Mouse (Mus musculus) limb, embryonic 11.5 days (tissue): ENCODE results near the gene AI837181. TPM values are rescaled to one million over a fixed set of nuclear protein-coding genes. Genes with fewer than 3 reads are reported as not detected.
"Not testable (repeated sequence)": the region's sequence is repeated elsewhere in the genome, so short reads cannot be mapped to it uniquely, and the experiment has no call there.

Experiments used
- ATAC-seq: fragments of 200-750 bp; cut with Nextera tagmentation; 2 replicates; pipeline ENCODE4 v1.8.0; 2017; ENCODE audit warnings: low read depth; ENCODE audit not compliant: insufficient number of reproducible peaks, low FRiP score, low TSS enrichment
- DNase-seq: peaks from one replicate; pipeline ENCODE4 v3.0.0-alpha.2; 2015; ENCODE audit warnings: low spot score
- H3K27ac ChIP-seq: fragments of 300-500 bp; sonication (generic); replicated peaks from 2 replicates; pipeline ENCODE4 v1.5.1; 2014; ENCODE audit warnings: low read depth, mild to moderate bottlenecking, low read length
- H3K27me3 ChIP-seq: fragments of 300-500 bp; sonication (generic); 2 replicates; pipeline ENCODE4 v1.6.1; 2014; ENCODE audit warnings: mild to moderate bottlenecking, low read length, mixed read lengths; ENCODE audit not compliant: control insufficient read depth, insufficient read depth
- H3K36me3 ChIP-seq: fragments of 300-500 bp; sonication (generic); 2 replicates; pipeline ENCODE4 v1.6.1; 2014; ENCODE audit warnings: mild to moderate bottlenecking, low read length, moderate library complexity, mixed read lengths; ENCODE audit not compliant: control insufficient read depth, insufficient read depth
- H3K4me1 ChIP-seq: fragments of 300-500 bp; sonication (generic); 2 replicates; pipeline ENCODE4 v1.6.1; 2014; ENCODE audit warnings: low read length, mixed read lengths; ENCODE audit not compliant: control insufficient read depth, insufficient read depth
- H3K4me2 ChIP-seq: fragments of 300-500 bp; sonication (generic); 2 replicates; pipeline ENCODE4 v1.6.1; 2014; ENCODE audit warnings: low read depth, mild to moderate bottlenecking, moderate library complexity; ENCODE audit not compliant: severe bottlenecking
- H3K4me3 ChIP-seq: fragments of 300-500 bp; sonication (generic); 2 replicates; pipeline ENCODE4 v1.5.1; 2014; ENCODE audit warnings: low read depth, low read length
- H3K9ac ChIP-seq: fragments of 300-500 bp; sonication (generic); 2 replicates; pipeline ENCODE4 v1.6.1; 2014; ENCODE audit warnings: mild to moderate bottlenecking, low read length
- H3K9me3 ChIP-seq: fragments of 300-500 bp; sonication (generic); 2 replicates; pipeline ENCODE4 v1.6.1; 2016; ENCODE audit warnings: low read length; ENCODE audit not compliant: control insufficient read depth
- WGBS: fragments of 180-500 bp; shearing (Covaris S2); extraction: QIAGEN DNeasy Blood & Tissue Kit; methylation state at CpG from one replicate; pipeline ENCODE4 v1.1.7; 2014; 5-methylcytosine and 5-hydroxymethylcytosine counted together
- polyA plus RNA-seq: library from polyadenylated mRNA; unstranded; fragments of >200 nt; fragmentation: Nextera tagmentation; extraction: Ambion mirVana; gene quantifications from 2 replicates; pipeline ENCODE4 v1.2.1, GENCODE M21; 2014

The AI837181 gene
- polyA plus RNA-seq, 1 experiment from 2014 or later, result 47.7 TPM

GRCm38 (mm10) chr19:5392892-5393291, 32.1 kb upstream of the AI837181 start:
- ATAC-seq (no peak), DNase-seq (no peak)
- Histone ChIP-seq H3K4me2 (no peak overlapping the region), H3K27me3 (no peaks in the 10 kb centered on the region), H3K9ac (no peak overlapping the region; the same call in 1 of the 2 replicates), H3K4me3 (no peak overlapping the region), H3K36me3 (no peaks in the 10 kb centered on the region), H3K4me1 (peaks cover 6% of the 10 kb centered on the region), H3K9me3 (no peaks in the 10 kb centered on the region), H3K27ac (no peak overlapping the region)
- WGBS, result 88% methylated on average over 4 of the region's 4 CpGs

- Histone ChIP-seq H3K4me2 (no peak overlapping the region), H3K9me3 (no peaks in the 10 kb centered on the region), H3K4me3 (no peak overlapping the region), H3K4me1 (peaks cover 6% of the 10 kb centered on the region), H3K9ac (no peak overlapping the region), H3K27ac (no peak overlapping the region), H3K27me3 (no peaks in the 10 kb centered on the region), H3K36me3 (no peaks in the 10 kb centered on the region)
- ATAC-seq, result no peak
- 47% methylated on average over 10 of the region's 10 CpGs for WGBS
- no peak for DNase-seq
Observed at GRCm38 (mm10) chr19:5394168-5394567, 30.8 kb upstream of the AI837181 start.

GRCm38 (mm10) chr19:5395371-5395770, 29.6 kb upstream of the AI837181 start:
- DNase-seq (no peak), ATAC-seq (no peak)
- no peaks in the 10 kb centered on the region for H3K27me3 ChIP-seq
- no peak overlapping the region for H3K27ac ChIP-seq
- 65% methylated on average over 4 of the region's 4 CpGs for WGBS
- no peaks in the 10 kb centered on the region for H3K36me3 ChIP-seq
- no peak overlapping the region for H3K9ac ChIP-seq
- H3K4me2 ChIP-seq, result no peak overlapping the region
- no peak overlapping the region for H3K4me3 ChIP-seq
- no peaks in the 10 kb centered on the region for H3K4me1 ChIP-seq
- H3K9me3 ChIP-seq, result no peaks in the 10 kb centered on the region

GRCm38 (mm10) chr19:5401073-5401472, 23.9 kb upstream of the AI837181 start:
- H3K9ac ChIP-seq, H3K27ac ChIP-seq, DNase-seq, H3K4me3 ChIP-seq, ATAC-seq, H3K4me1 ChIP-seq, H3K9me3 ChIP-seq, H3K36me3 ChIP-seq, H3K4me2 ChIP-seq, H3K27me3 ChIP-seq: not testable (repeated sequence)
- WGBS, result 74% methylated on average over 4 of the region's 4 CpGs

- ATAC-seq (no peak), DNase-seq (no peak)
- WGBS, result 78% methylated on average over 8 of the region's 8 CpGs
- Histone ChIP-seq H3K4me2 (no peak within 1 kb of the TSS), H3K4me3 (no peak within 1 kb of the TSS), H3K4me1 (0 out of 2 replicates have a peak, but pooled peaks cover 2% of the 10 kb centered on the region), H3K9me3 (no peaks in the 10 kb centered on the region), H3K36me3 (no peaks in the 10 kb centered on the region), H3K27ac (no peak within 1 kb of the TSS), H3K9ac (no peak within 1 kb of the TSS), H3K27me3 (no peaks in the 10 kb centered on the region)
Observed at GRCm38 (mm10) chr19:5402293-5402692, 22.7 kb upstream of the AI837181 start, which contains the start of gene Tsga10ip. Gene Tsga10ip, minus strand, starts transcription at chr19:5402526.

GRCm38 (mm10) chr19:5405924-5406323, 19.0 kb upstream of the AI837181 start:
- Histone ChIP-seq H3K27me3 (no peaks in the 10 kb centered on the region), H3K9me3 (no peaks in the 10 kb centered on the region), H3K4me2 (peak overlapping the region; percentile 57), H3K36me3 (no peaks in the 10 kb centered on the region), H3K4me3 (peak overlapping the region; percentile 30), H3K4me1 (0 out of 2 replicates have a peak, but pooled peaks cover 5% of the 10 kb centered on the region), H3K9ac (peak overlapping the region; percentile 55), H3K27ac (peak overlapping the region; percentile 33; the same call in 1 of the 2 replicates)
- ATAC-seq (no peak), DNase-seq (no peak)
- WGBS, result 27% methylated on average over 7 of the region's 7 CpGs

- Histone ChIP-seq H3K27ac (peak overlapping the region; percentile 86), H3K4me2 (peak overlapping the region; percentile 73), H3K4me3 (peak overlapping the region; percentile 47), H3K9ac (peak overlapping the region; percentile 73)
- not testable (repeated sequence) for H3K27me3 ChIP-seq, H3K36me3 ChIP-seq, H3K9me3 ChIP-seq, H3K4me1 ChIP-seq
- WGBS, result 13% methylated on average over 23 of the region's 25 CpGs
- 0 out of 2 replicates have a peak, but pooled peaks have one; percentile 33 for ATAC-seq
- DNase-seq, result peak; percentile 71
Observed at GRCm38 (mm10) chr19:5406531-5407126, 18.3 kb upstream of the AI837181 start.

- H3K9me3 ChIP-seq, result no peaks in the 10 kb centered on the region
- DNase-seq (peak; percentile 77), ATAC-seq (no peak)
- 0 out of 2 replicates have a peak, but pooled peaks cover 5% of the 10 kb centered on the region for H3K4me1 ChIP-seq
- H3K4me2 ChIP-seq, result peak overlapping the region; percentile 73
- no peaks in the 10 kb centered on the region for H3K27me3 ChIP-seq
- peak overlapping the region; percentile 47 for H3K4me3 ChIP-seq
- peak overlapping the region; percentile 86 for H3K27ac ChIP-seq
- no peaks in the 10 kb centered on the region for H3K36me3 ChIP-seq
- peak overlapping the region; percentile 73 for H3K9ac ChIP-seq
- 17% methylated on average over 7 of the region's 7 CpGs for WGBS
Observed at GRCm38 (mm10) chr19:5407133-5407532, 17.8 kb upstream of the AI837181 start.
